Mouse (Mus musculus): ENCODE results near the gene Tpm3.
A peak's percentile ranks its signal among the peaks of the same experiment; 100 is the strongest.
"Not testable (repeated sequence)": the region's sequence is repeated elsewhere in the genome, so short reads cannot be mapped to it uniquely, and the experiment has no call there.

The Tpm3 gene

GRCm38 (mm10) chr3:90083698-90084324, 11.4 kb downstream of the Tpm3 start:
- no peak for DNase-seq (ENCODE audit: low spot score in 2 of 2)

DNA sequence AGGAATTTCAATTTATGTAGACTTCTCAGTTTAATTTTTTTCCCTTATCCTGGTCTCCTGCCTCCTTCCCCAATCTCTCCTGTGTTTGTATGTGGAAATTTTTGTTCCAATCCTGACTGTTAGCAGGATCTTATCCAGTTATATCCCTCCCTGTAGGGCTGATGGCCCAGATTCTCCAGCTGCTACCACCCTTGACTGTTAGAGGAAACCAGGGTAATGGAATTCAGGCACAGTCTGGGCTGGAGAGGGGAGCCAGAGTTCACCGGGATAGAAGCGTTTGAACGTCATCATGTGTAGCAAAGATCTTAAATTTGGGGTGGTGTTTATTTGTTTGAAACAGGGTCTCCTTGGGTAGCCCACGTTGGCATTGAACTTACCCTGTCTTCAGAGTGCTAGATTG, 12.3 kb downstream of the Tpm3 start:
- no peak for DNase-seq (ENCODE audit: low spot score in 2 of 2)

GRCm38 (mm10) chr3:90085281-90085680, 12.8 kb downstream of the Tpm3 start:
- DNase-seq (ENCODE audit: low spot score in 2 of 2): no peak

GRCm38 (mm10) chr3:90086068-90086467, 13.6 kb downstream of the Tpm3 start:
- no peak for DNase-seq (ENCODE audit: low spot score in 2 of 2)

DNA sequence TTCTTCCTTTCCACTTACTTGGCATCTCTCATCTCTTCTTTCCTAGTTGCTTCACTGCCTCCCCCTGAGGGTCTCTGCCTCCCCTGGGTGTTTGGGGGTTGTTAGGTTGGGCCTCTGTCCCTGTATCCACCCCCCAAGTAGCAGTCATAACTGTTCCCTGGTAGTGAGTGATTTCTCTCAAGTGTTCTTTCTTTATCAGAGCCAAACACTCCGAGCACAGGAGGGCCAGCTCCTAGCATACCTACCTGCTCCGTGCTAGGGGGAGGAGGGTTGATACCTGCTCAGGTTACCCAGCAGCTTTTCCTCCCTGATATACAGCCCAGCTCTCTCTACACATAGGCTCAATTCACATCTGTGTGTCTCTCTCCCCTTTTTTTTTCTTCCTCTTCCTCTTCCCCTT, 16.2 kb downstream of the Tpm3 start:
- DNase-seq (ENCODE audit: low spot score in 2 of 2): no peak

GRCm38 (mm10) chr3:90090892-90091291, 18.4 kb downstream of the Tpm3 start:
- no peak for DNase-seq (ENCODE audit: low spot score in 2 of 2)

- no peak for DNase-seq (ENCODE audit: low spot score in 2 of 2)
Measured at GRCm38 (mm10) chr3:90094453-90094852, 22.0 kb downstream of the Tpm3 start.

GRCm38 (mm10) chr3:90097928-90098327, 25.5 kb downstream of the Tpm3 start:
- no peak for DNase-seq (ENCODE audit: low spot score in 2 of 2)

GRCm38 (mm10) chr3:90101010-90101409, 28.6 kb downstream of the Tpm3 start:
- DNase-seq (ENCODE audit: low spot score in 2 of 2): no peak

- DNase-seq (ENCODE audit: low spot score in 2 of 2): no peak
Measured at GRCm38 (mm10) chr3:90101673-90102072, 29.2 kb downstream of the Tpm3 start.

GRCm38 (mm10) chr3:90102239-90102638, 29.8 kb downstream of the Tpm3 start:
- DNase-seq (ENCODE audit: low spot score in 2 of 2): no peak

DNA sequence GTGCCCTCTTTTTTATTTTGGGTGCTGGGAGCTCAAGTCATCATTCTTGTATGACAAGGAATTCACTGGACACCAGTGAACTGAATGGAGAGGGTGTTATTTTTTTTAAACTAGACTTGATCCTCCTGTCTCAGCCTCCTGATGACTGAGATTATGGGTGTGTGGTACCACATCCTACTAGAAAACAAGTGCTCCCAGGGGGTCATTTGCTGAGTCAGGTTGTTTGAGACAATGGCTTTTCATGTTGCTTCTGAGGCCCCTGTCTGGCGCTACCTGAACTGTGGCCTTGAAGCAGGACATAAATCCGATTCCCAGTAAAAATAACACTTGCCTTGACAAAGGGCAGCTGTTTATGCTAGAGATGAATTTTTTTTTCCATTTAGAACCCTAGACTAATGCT, 30.7 kb downstream of the Tpm3 start:
- DNase-seq (ENCODE audit: low spot score in 2 of 2): no peak

DNA sequence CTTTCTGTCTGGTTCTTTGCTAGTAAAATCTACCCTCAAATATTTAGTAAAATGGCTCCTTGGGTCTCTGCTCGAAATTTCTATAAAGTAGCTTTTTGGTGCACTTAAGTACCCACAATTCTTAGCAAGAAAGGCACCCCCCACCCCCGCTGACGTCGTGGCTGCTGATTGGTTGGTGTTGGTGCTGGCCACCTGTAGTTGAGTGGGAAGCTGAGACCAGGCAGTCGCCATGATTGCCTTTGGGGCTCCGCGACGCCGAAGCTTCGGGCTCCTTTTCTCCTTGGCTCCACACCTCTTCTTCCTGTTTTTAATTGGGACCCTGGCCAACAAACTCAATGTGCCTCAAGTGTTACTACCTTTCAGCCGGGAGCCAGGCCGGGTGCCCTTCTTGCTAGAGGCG, 31.5 kb downstream of the Tpm3 start, which contains the start of gene Nup210l:
TSS of gene Nup210l (plus strand) at position 195 of the 400 bp plus-strand sequence.
- DNase-seq (ENCODE audit: low spot score in 2 of 2): no peak

GRCm38 (mm10) chr3:90111706-90112105, 39.3 kb downstream of the Tpm3 start:
- no peak for DNase-seq (ENCODE audit: low spot score in 2 of 2)

DNA sequence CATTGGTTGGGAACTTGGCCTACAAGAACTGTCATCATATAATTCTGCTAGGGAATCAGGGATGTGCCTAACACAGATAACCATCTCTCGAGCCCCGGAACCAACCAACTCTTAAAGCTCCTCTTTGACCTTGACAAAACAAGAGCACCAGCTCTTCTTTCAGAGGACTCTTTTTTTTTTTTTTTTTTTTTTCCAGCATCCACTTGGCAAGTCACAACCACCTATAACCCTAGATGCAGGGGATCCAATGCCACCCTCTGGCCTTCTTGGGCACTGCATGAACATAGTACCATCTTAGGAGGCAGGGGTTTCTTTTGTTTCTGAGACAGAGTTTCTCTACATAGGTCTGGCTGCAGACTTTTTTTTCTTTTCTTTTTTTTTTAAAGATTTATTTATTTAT, 41.9 kb downstream of the Tpm3 start:
- no peak for DNase-seq (ENCODE audit: low spot score in 2 of 2)

DNA sequence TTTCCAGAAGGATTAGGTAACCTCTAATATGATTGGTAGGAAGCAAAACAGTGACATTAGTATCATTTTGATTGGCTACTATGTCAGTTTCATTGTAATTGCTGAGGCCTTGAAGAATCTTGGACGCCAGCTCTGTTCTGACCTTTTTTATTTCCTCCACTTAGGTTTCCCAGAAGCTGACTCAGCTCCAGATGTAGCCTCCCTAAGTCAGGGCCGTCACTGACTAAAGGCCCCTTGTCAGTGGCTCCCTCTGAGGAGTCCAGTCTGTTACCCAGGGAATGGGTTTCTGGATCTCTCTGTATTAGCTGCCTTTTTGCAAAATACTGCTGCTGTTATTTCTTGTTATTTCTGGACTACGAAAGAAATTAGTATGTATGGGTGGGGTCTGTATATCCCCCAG, 43.1 kb downstream of the Tpm3 start:
- no peak for DNase-seq (ENCODE audit: low spot score in 2 of 2)

DNA sequence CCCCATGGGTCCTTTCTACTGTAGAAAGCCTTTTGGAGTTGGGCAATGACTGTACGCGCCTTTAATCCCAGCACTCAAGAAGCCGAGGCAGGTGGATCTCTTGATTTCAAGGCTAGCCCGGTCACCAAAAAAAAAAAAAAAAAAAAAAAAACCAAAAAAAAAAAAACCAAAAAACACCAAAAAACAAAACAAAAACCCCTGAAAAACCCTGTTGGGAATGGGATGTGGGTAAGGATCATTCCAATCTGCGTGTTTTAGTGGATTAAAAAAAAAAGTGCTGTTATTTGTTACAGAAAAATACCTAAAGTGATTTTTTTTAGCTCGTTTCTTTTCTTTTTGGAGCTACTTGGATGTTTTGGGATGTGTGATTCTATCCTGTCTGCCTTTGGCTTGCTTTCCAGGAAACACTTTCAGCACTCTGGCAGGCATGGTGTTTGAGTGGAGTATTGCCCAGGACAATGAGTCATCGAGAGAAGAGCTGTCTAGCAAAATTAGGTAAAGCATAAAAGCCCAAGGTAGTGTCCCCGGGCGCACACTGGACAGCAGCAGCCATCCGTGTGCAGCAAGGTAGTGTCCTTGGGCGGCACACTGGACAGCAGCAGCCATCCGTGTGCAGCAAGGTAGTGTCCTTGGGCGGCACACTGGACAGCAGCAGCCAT, 45.8 kb downstream of the Tpm3 start:
- peak in 1 of 2 experiments; percentile 37 for DNase-seq (ENCODE audit: low spot score in 2 of 2)

DNA sequence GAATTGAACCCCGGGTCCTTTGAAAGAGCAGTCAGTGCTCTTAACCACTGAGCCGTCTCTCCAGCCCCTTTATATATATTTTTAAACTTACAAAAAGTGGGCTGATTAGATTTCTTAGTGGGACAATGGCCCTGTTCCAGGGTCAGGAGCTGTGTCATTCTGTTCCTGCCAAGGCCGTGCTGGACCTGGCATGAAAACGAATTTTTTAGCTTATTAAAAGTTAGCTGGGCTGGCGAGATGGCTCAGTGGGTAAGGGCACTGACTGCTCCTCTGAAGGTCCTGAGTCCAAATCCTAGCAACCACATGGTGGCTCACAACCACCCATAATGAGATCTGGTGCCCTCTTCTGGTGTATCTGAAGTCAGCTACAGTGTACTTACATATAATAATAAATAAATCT, 49.6 kb downstream of the Tpm3 start:
- DNase-seq (ENCODE audit: low spot score in 2 of 2): not testable (repeated sequence)

- DNase-seq (ENCODE audit: low spot score in 2 of 2): no peak
Measured at GRCm38 (mm10) chr3:90125710-90126109, 53.3 kb downstream of the Tpm3 start.

- no peak for DNase-seq (ENCODE audit: low spot score in 2 of 2)
Measured at GRCm38 (mm10) chr3:90127881-90128280, 55.4 kb downstream of the Tpm3 start.

- DNase-seq (ENCODE audit: low spot score in 2 of 2): no peak
Measured at GRCm38 (mm10) chr3:90132745-90133144, 60.3 kb downstream of the Tpm3 start.

- no peak for DNase-seq (ENCODE audit: low spot score in 2 of 2)
Measured at GRCm38 (mm10) chr3:90133331-90133730, 60.9 kb downstream of the Tpm3 start.

DNA sequence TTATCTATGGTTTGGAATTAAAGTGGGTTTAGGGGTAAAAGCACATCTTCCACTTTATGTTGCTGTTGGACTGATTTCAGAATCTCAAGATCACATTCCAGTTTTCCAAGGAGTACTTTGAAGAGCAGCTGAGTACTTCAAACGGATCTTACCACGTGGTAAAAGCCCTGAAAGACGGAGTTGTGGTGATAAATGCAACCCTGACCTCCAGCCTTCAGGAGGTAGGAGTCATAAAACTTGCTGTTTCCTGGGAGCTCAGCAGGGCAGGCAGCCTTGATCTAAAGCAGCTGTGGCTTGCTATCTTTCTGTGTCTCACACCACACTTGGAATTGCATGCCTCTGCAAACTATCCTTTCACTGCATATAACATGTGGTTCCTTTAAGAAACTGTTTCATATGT, 62.0 kb downstream of the Tpm3 start:
- DNase-seq (ENCODE audit: low spot score in 2 of 2): no peak

DNA sequence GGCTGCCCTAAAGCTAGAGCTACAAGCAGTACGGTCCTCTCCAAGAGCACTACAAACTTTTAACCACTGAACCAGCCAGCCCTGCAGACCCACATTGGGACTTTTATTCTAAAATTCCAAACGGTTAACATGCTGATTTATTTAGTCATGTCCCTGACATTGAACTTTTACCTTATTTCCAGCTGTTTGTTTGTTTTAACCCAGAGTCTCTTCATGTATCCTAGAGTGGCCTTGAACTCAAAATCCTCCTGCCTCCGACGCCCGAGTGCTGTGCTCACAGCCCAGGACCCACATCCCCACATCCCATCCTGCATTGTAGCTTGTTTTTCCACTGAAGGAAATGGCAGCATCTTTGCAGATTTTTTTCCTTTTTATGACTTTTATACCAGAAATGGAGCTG, 62.5 kb downstream of the Tpm3 start:
- no peak for DNase-seq (ENCODE audit: low spot score in 2 of 2)

Measured in frontal cortex, postnatal 14 days (tissue).